22 mouse cellular contexts compared by ENCODE assay signal in genomic region chr19:37131660-37132059, GRCm38 (mm10).
DNase-seq lines count a peak whose midpoint lies in the region; ATAC-seq and TF ChIP-seq lines count a peak whose summit lies in the region.
"Had no signal": no experiment of that assay in that cellular context is flagged by ENCODE, and none has a peak within 500 bp of the region (broad histone marks: within the 10 kb centered on the region; RNA-seq: fewer than 3 reads in every experiment).

No protein-coding gene starts in this region.

- no peak for ATAC-seq in forebrain, postnatal 0 days
- ATAC-seq in forebrain, embryonic 12.5 days (ENCODE audit: low FRiP score), result no peak
- no peak for ATAC-seq in heart, embryonic 12.5 days (ENCODE audit: insufficient number of reproducible peaks, low FRiP score)
- ATAC-seq in activated CD4-positive, CD25-positive, alpha-beta regulatory T cell, adult 4 months, result no peak
- ATAC-seq: forebrain, embryonic 16.5 days had no signal

- no peak for TF ChIP-seq POLR2A in myocyte (IDR thresholded peaks at IDR 0.05; ENCODE audit: insufficient read length, low read depth)

- no peaks in the 10 kb centered on the region for H3K9me3 ChIP-seq in forebrain, postnatal 0 days (ENCODE audit: low read length)
- H3K9me3 ChIP-seq in forebrain, embryonic 12.5 days, result no peaks in the 10 kb centered on the region
- no peaks in the 10 kb centered on the region for H3K9me3 ChIP-seq in heart, embryonic 12.5 days (replicated peaks)
- H3K9me3 ChIP-seq: embryonic facial prominence, embryonic 10.5 days; hindbrain, embryonic 13.5 days; kidney, embryonic 15.5 days; limb, embryonic 15.5 days; midbrain, embryonic 12.5 days had no signal

- H3K36me3 ChIP-seq in forebrain, postnatal 0 days (ENCODE audit: insufficient read depth), result no peaks in the 10 kb centered on the region
- H3K36me3 ChIP-seq in forebrain, embryonic 12.5 days (replicated peaks), result no peaks in the 10 kb centered on the region
- H3K36me3 ChIP-seq in heart, embryonic 12.5 days, result no peaks in the 10 kb centered on the region
- H3K36me3 ChIP-seq in myocyte (ENCODE audit: control insufficient read depth, insufficient read depth), result no peaks in the 10 kb centered on the region
- H3K36me3 ChIP-seq: embryonic facial prominence, embryonic 10.5 days; hindbrain, embryonic 13.5 days; kidney, embryonic 15.5 days; limb, embryonic 15.5 days; midbrain, embryonic 12.5 days had no signal

- H3K4me2 ChIP-seq in forebrain, postnatal 0 days (ENCODE audit: low read depth), result no peak overlapping the region
- H3K4me2 ChIP-seq in forebrain, embryonic 12.5 days, result no peak overlapping the region
- no peak overlapping the region for H3K4me2 ChIP-seq in heart, embryonic 12.5 days
- peak overlapping the region; percentile 12 for H3K4me2 ChIP-seq in myocyte (ENCODE audit: low read depth)
- H3K4me2 ChIP-seq: hindbrain, embryonic 13.5 days; kidney, embryonic 15.5 days; limb, embryonic 15.5 days; lung, embryonic 14.5 days; midbrain, embryonic 12.5 days had no signal

- no peaks in the 10 kb centered on the region for H3K79me2 ChIP-seq in myocyte (ENCODE audit: control insufficient read depth, insufficient read depth)

- no peaks in the 10 kb centered on the region for H3K4me1 ChIP-seq in forebrain, postnatal 0 days (ENCODE audit: insufficient read depth)
- H3K4me1 ChIP-seq in forebrain, embryonic 12.5 days, result no peaks in the 10 kb centered on the region
- 0 out of 2 replicates have a peak, but pooled peaks cover 6% of the 10 kb centered on the region for H3K4me1 ChIP-seq in heart, embryonic 12.5 days (replicated peaks)
- H3K4me1 ChIP-seq: embryonic facial prominence, embryonic 10.5 days; hindbrain, embryonic 13.5 days; kidney, embryonic 15.5 days; limb, embryonic 15.5 days; midbrain, embryonic 12.5 days had no signal

- H3K4me3 ChIP-seq in forebrain, postnatal 0 days (ENCODE audit: low read depth, low read length), result no peak overlapping the region
- no peak overlapping the region for H3K4me3 ChIP-seq in forebrain, embryonic 12.5 days (replicated peaks)
- H3K4me3 ChIP-seq in heart, embryonic 12.5 days, result no peak overlapping the region
- H3K4me3 ChIP-seq in myocyte, result no peak overlapping the region
- H3K4me3 ChIP-seq: embryonic facial prominence, embryonic 10.5 days; hindbrain, embryonic 13.5 days; kidney, embryonic 15.5 days; limb, embryonic 15.5 days; midbrain, embryonic 12.5 days had no signal

- peak; percentile 5 for DNase-seq in forebrain, postnatal 0 days
- DNase-seq in heart, adult 8-10 months (ENCODE audit: low spot score), result peak; percentile 52
- DNase-seq in MN1 (ENCODE audit: low spot score), result peak; percentile 12
- DNase-seq: adrenal gland, postnatal 10 days; cerebellum, adult 8-10 months; kidney, adult 11 months; kidney, postnatal 36 days; left cerebral cortex, postnatal 4 days; lung, embryonic 14.5 days; right cerebral cortex, postnatal 14 days; spleen, adult 18-20 months had no signal

- no peaks in the 10 kb centered on the region for H3K27me3 ChIP-seq in forebrain, postnatal 0 days (ENCODE audit: insufficient read depth, low read length)
- no peaks in the 10 kb centered on the region for H3K27me3 ChIP-seq in forebrain, embryonic 12.5 days
- no peaks in the 10 kb centered on the region for H3K27me3 ChIP-seq in heart, embryonic 12.5 days (replicated peaks)
- no peaks in the 10 kb centered on the region for H3K27me3 ChIP-seq in myocyte (ENCODE audit: control insufficient read depth, insufficient read depth, insufficient read length)
- H3K27me3 ChIP-seq: hindbrain, embryonic 13.5 days; kidney, embryonic 15.5 days; limb, embryonic 15.5 days; midbrain, embryonic 12.5 days had no signal

- 86% methylated on average over 1 of the region's 1 CpGs for WGBS in forebrain, postnatal 0 days
- WGBS in forebrain, embryonic 12.5 days, result 86% methylated on average over 1 of the region's 1 CpGs
- WGBS in heart, embryonic 12.5 days, result 33% methylated on average over 1 of the region's 1 CpGs

- no peak overlapping the region for H3K27ac ChIP-seq in forebrain, postnatal 0 days (ENCODE audit: low read depth, low read length)
- H3K27ac ChIP-seq in forebrain, embryonic 12.5 days, result no peak overlapping the region
- no peak overlapping the region for H3K27ac ChIP-seq in heart, embryonic 12.5 days (ENCODE audit: poor library complexity, severe bottlenecking)
- H3K27ac ChIP-seq: embryonic facial prominence, embryonic 10.5 days; hindbrain, embryonic 13.5 days; kidney, embryonic 15.5 days; limb, embryonic 15.5 days; liver, embryonic 14.5 days; midbrain, embryonic 12.5 days had no signal

- no peak overlapping the region for H3ac ChIP-seq in myocyte (ENCODE audit: control insufficient read depth, insufficient read length)

- no peak overlapping the region for H3K9ac ChIP-seq in forebrain, postnatal 0 days
- H3K9ac ChIP-seq in forebrain, embryonic 12.5 days, result no peak overlapping the region
- H3K9ac ChIP-seq in heart, embryonic 12.5 days, result no peak overlapping the region
- H3K9ac ChIP-seq: hindbrain, embryonic 13.5 days; kidney, embryonic 15.5 days; limb, embryonic 15.5 days; liver, embryonic 14.5 days; lung, embryonic 14.5 days; midbrain, embryonic 12.5 days had no signal

- no peak for TF ChIP-seq CTCF in forebrain, postnatal 0 days (IDR thresholded peaks at IDR 0.05; ENCODE audit: low read depth)

TF ChIP-seq in myocyte, 11 proteins besides CTCF, POLR2A, EP300 and RAD21:
- TF ChIP-seq TCF12 (IDR thresholded peaks at IDR 0.05; ENCODE audit: insufficient read depth, poor library complexity, severe bottlenecking) (peak; percentile 60), MYOD1 (IDR thresholded peaks at IDR 0.05; ENCODE audit: control insufficient read depth in 1 of 3, insufficient read length in 2 of 3, low read depth in 2 of 3) (peak; percentile 14 to 80 (median 56)), E2F4 (IDR thresholded peaks at IDR 0.05; ENCODE audit: insufficient read depth) (no peak), MYOG (IDR thresholded peaks at IDR 0.05; ENCODE audit: control insufficient read depth in 1 of 3, insufficient read depth in 1 of 3, insufficient read length in 2 of 3, low read depth in 2 of 3) (peak in 2 of 3 experiments; percentile 27 to 83)
